Mouse (Mus musculus) midbrain, embryonic 12.5 days (tissue): Measurements from ENCODE around the gene Eif2ak4. TPM values are rescaled to one million over a fixed set of nuclear protein-coding genes. Genes with fewer than 3 reads are reported as not detected.

Source experiments
- ATAC-seq: fragments of 200-750 bp; cut with Nextera tagmentation; 2 replicates; pipeline ENCODE4 v1.8.0; 2017; ENCODE audit warnings: low read depth, moderate TSS enrichment, moderate library complexity; ENCODE audit not compliant: low FRiP score
- H3K27ac ChIP-seq: fragments of 300-500 bp; sonication (generic); replicated peaks from 2 replicates; pipeline ENCODE4 v1.5.1; 2016; ENCODE audit warnings: mild to moderate bottlenecking
- H3K27me3 ChIP-seq: fragments of 300-500 bp; sonication (generic); 2 replicates; pipeline ENCODE4 v1.6.1; 2016; ENCODE audit warnings: mild to moderate bottlenecking
- H3K36me3 ChIP-seq: fragments of 300-500 bp; sonication (generic); 2 replicates; pipeline ENCODE4 v1.6.1; 2016
- H3K4me1 ChIP-seq: fragments of 300-500 bp; sonication (generic); 2 replicates; pipeline ENCODE4 v1.6.1; 2016
- H3K4me2 ChIP-seq: fragments of 300-500 bp; sonication (generic); replicated peaks from 2 replicates; pipeline ENCODE4 v1.6.1; 2016; ENCODE audit warnings: mild to moderate bottlenecking, moderate library complexity
- H3K4me3 ChIP-seq: fragments of 300-500 bp; sonication (generic); 2 replicates; pipeline ENCODE4 v1.5.1; 2016; ENCODE audit warnings: mild to moderate bottlenecking
- H3K9ac ChIP-seq: fragments of 300-500 bp; sonication (generic); replicated peaks from 2 replicates; pipeline ENCODE4 v1.6.1; 2016; ENCODE audit warnings: mild to moderate bottlenecking, moderate library complexity
- H3K9me3 ChIP-seq: fragments of 300-500 bp; sonication (generic); 2 replicates; pipeline ENCODE4 v1.6.1; 2016; ENCODE audit warnings: mild to moderate bottlenecking
- WGBS: fragments of 180-500 bp; shearing (Covaris S2); methylation state at CpG from one replicate; pipeline ENCODE4 v1.1.7; 2016; 5-methylcytosine and 5-hydroxymethylcytosine counted together
- polyA plus RNA-seq: library from polyadenylated mRNA; unstranded; fragments of >200 nt; fragmentation: Nextera tagmentation; extraction: Ambion mirVana; gene quantifications from 2 replicates; pipeline ENCODE4 v1.2.1, GENCODE M21; 2016

Eif2ak4 gene
- polyA plus RNA-seq, 1 experiment from 2014 or later = 12.5 TPM

DNA sequence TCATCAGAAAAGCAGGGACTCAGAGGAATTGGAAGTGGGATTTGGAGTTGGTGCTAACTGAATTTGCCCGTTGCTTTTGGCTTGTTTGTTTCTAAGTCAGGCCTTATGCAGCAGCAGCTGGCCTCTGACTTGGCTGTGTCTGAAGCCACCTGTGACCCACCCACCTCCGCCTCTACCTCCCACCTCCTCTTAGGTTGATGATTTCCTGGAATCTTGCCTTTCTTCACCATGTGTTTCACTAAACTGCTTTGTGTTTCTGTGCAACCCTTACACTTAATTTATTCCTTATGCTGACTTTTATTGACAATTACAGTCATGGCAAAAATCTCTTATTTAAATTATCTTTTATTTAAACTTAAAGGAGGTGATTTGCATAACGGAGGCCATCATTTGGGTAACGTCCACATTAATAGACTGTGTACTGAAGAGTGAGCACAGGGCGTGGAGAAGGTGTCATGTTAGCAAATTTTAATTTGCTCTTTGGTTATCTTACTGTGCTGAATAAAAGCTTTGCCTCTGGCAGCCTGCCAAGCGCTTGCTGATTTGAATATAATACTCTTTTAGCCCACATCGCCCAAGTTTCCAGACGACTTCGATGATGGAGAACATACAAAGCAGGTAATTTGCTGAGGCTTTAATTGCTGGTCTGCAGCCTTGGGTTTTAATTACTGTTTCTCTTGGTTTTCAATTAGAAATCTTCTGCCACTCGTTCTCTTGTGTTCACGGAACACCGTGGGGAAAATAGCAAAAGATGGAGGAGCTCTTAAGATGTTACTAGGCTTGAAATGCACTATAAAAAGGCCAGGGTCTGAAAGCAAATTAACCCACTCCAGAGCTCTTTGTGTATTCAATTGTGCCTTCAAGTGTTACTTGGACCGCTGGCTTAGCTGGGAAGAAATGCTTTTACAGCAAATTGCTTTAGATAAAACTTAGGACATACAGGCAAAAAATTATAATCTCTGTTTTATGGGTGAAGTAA lies 57.6 kb downstream of the Eif2ak4 start:
- peaks cover 18% of the 10 kb centered on the region for H3K36me3 ChIP-seq

GRCm38 (mm10) chr2:118448181-118448580 lies 59.8 kb downstream of the Eif2ak4 start:
- Histone ChIP-seq H3K4me3 (no peak overlapping the region), H3K27me3 (no peaks in the 10 kb centered on the region), H3K9ac (no peak overlapping the region), H3K36me3 (peaks cover 17% of the 10 kb centered on the region), H3K4me1 (peaks cover 2% of the 10 kb centered on the region; the same call in 1 of the 2 replicates), H3K27ac (no peak overlapping the region), H3K9me3 (no peaks in the 10 kb centered on the region), H3K4me2 (no peak overlapping the region)
- WGBS = 76% methylated on average over 12 of the region's 12 CpGs
- no peak for ATAC-seq

More for the DNA sequence above, 57.6 kb downstream of the Eif2ak4 start:
- 69% methylated on average over 13 of the region's 13 CpGs for WGBS
- no peak overlapping the region for H3K27ac ChIP-seq
- H3K9me3 ChIP-seq = no peaks in the 10 kb centered on the region
- no peak overlapping the region for H3K4me3 ChIP-seq
- H3K27me3 ChIP-seq = no peaks in the 10 kb centered on the region
- no peak overlapping the region for H3K9ac ChIP-seq
- no peak overlapping the region for H3K4me2 ChIP-seq
- no peak for ATAC-seq
- H3K4me1 ChIP-seq = peaks cover 5% of the 10 kb centered on the region; the same call in 1 of the 2 replicates

DNA sequence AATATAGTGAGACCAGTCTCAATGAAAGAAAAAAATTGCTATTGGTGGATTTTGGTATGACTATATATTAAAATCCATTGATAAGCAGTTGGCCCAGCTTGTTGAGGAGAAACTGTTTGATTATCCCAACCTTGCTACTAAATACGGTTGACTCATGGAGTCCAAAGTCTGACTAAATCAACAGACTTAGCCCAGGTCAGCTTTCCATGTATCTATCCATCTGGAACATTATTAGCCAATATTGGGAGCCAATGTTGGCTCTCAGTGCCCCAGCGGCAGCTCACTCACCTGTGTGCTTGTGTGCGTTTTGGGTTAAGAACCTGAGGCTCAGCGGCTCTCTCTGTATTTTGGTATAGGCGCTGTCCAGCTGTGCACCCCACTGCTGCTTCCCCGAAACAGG lies 62.6 kb downstream of the Eif2ak4 start:
- Histone ChIP-seq H3K27me3 (no peaks in the 10 kb centered on the region), H3K36me3 (peaks cover 8% of the 10 kb centered on the region), H3K4me1 (no peaks in the 10 kb centered on the region; the same call in 1 of the 2 replicates), H3K4me2 (no peak overlapping the region), H3K9ac (no peak overlapping the region), H3K4me3 (no peak overlapping the region), H3K27ac (no peak overlapping the region), H3K9me3 (no peaks in the 10 kb centered on the region)
- no peak for ATAC-seq
- 93% methylated on average over 6 of the region's 6 CpGs for WGBS

- Histone ChIP-seq H3K4me2 (no peak overlapping the region), H3K36me3 (0 out of 2 replicates have a peak, but pooled peaks cover 8% of the 10 kb centered on the region), H3K27me3 (no peaks in the 10 kb centered on the region), H3K9ac (no peak overlapping the region), H3K9me3 (no peaks in the 10 kb centered on the region), H3K27ac (peak overlapping the region; percentile 79; the same call in 1 of the 2 replicates), H3K4me1 (no peaks in the 10 kb centered on the region; the same call in 1 of the 2 replicates), H3K4me3 (no peak overlapping the region)
- ATAC-seq = no peak
- 88% methylated on average over 3 of the region's 3 CpGs for WGBS
Observed at GRCm38 (mm10) chr2:118457029-118457428, 68.6 kb downstream of the Eif2ak4 start.

- H3K4me1 ChIP-seq = no peaks in the 10 kb centered on the region; the same call in 1 of the 2 replicates
- no peaks in the 10 kb centered on the region for H3K9me3 ChIP-seq
- no peak overlapping the region for H3K4me2 ChIP-seq
- no peaks in the 10 kb centered on the region for H3K27me3 ChIP-seq
- peak; percentile 82 for ATAC-seq
- no peak overlapping the region for H3K4me3 ChIP-seq
- WGBS = 77% methylated on average over 13 of the region's 13 CpGs
- no peak overlapping the region for H3K9ac ChIP-seq
- H3K36me3 ChIP-seq = peaks cover 12% of the 10 kb centered on the region; the same call in 1 of the 2 replicates
- H3K27ac ChIP-seq = peak overlapping the region; percentile 79
Observed at GRCm38 (mm10) chr2:118457463-118458261, 69.2 kb downstream of the Eif2ak4 start.

GRCm38 (mm10) chr2:118461480-118462165 lies 73.2 kb downstream of the Eif2ak4 start:
- WGBS = 77% methylated on average over 16 of the region's 16 CpGs
- H3K27ac ChIP-seq = no peak overlapping the region
- no peaks in the 10 kb centered on the region for H3K9me3 ChIP-seq
- H3K36me3 ChIP-seq = peaks cover 44% of the 10 kb centered on the region
- no peaks in the 10 kb centered on the region for H3K27me3 ChIP-seq
- H3K4me1 ChIP-seq = no peaks in the 10 kb centered on the region; the same call in 1 of the 2 replicates
- H3K4me3 ChIP-seq = no peak overlapping the region
- ATAC-seq = no peak
- H3K9ac ChIP-seq = no peak overlapping the region
- no peak overlapping the region for H3K4me2 ChIP-seq

DNA sequence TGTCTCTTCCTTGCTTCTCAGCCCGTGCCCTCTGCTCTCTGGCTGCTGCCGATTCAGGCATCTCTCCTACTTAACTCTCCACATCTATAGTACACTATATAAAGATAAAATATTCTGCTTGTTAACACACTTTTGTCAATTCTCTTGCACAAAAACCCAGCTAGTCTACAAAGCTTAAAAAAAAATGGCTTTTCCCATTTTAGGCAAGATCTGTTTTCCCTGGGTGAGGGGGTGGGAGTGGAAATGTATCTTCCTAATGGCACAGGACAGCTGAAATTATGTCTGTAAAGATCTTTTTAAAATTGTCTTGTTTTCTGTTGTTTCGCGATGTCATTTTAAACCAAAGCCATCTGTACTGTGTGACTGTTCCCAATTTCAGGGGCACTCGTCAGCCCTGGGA lies 75.1 kb downstream of the Eif2ak4 start:
- Histone ChIP-seq H3K36me3 (peaks cover 61% of the 10 kb centered on the region), H3K27me3 (no peaks in the 10 kb centered on the region), H3K4me3 (no peak overlapping the region), H3K4me1 (no peaks in the 10 kb centered on the region), H3K9me3 (no peaks in the 10 kb centered on the region), H3K4me2 (no peak overlapping the region), H3K27ac (no peak overlapping the region), H3K9ac (no peak overlapping the region)
- no peak for ATAC-seq
- 80% methylated on average over 5 of the region's 5 CpGs for WGBS

DNA sequence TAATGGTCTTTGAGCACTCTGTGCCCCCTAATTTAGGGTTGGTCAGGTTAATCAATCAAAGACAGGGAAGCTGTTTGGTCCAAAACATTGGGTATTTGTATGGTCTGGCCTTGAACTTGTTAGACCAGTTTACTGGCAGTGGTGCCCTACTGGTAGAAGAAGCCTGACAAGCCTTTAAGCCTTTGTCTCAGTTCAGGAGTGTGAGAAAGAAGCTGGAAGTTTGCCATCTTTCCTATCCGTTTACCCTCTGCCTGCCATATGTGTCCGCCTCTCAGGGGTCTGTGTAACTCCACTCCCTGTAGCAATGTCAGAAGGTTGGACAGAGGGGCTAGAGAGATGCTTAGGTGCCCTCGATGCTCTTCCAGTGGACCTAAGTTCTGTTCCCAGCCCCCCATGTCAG lies 76.0 kb downstream of the Eif2ak4 start:
- 84% methylated on average over 3 of the region's 3 CpGs for WGBS
- Histone ChIP-seq H3K36me3 (peaks cover 68% of the 10 kb centered on the region), H3K4me1 (no peaks in the 10 kb centered on the region), H3K4me3 (no peak overlapping the region), H3K27me3 (no peaks in the 10 kb centered on the region), H3K9ac (no peak overlapping the region), H3K9me3 (no peaks in the 10 kb centered on the region), H3K4me2 (no peak overlapping the region), H3K27ac (no peak overlapping the region)
- no peak for ATAC-seq

- Histone ChIP-seq H3K4me3 (no peak overlapping the region), H3K27ac (no peak overlapping the region), H3K4me1 (no peaks in the 10 kb centered on the region), H3K9me3 (no peaks in the 10 kb centered on the region), H3K9ac (no peak overlapping the region), H3K4me2 (no peak overlapping the region), H3K36me3 (peaks cover 81% of the 10 kb centered on the region), H3K27me3 (no peaks in the 10 kb centered on the region)
- ATAC-seq = no peak
- 72% methylated on average over 2 of the region's 2 CpGs for WGBS
Observed at GRCm38 (mm10) chr2:118465894-118466293, 77.5 kb downstream of the Eif2ak4 start.

- Histone ChIP-seq H3K4me1 (no peaks in the 10 kb centered on the region), H3K9ac (no peak overlapping the region), H3K27ac (no peak overlapping the region), H3K27me3 (no peaks in the 10 kb centered on the region), H3K9me3 (no peaks in the 10 kb centered on the region), H3K4me2 (no peak overlapping the region), H3K4me3 (no peak overlapping the region), H3K36me3 (peaks cover 84% of the 10 kb centered on the region)
- WGBS = 59% methylated on average over 1 of the region's 1 CpGs
- no peak for ATAC-seq
Observed at GRCm38 (mm10) chr2:118466601-118467000, 78.2 kb downstream of the Eif2ak4 start.

DNA sequence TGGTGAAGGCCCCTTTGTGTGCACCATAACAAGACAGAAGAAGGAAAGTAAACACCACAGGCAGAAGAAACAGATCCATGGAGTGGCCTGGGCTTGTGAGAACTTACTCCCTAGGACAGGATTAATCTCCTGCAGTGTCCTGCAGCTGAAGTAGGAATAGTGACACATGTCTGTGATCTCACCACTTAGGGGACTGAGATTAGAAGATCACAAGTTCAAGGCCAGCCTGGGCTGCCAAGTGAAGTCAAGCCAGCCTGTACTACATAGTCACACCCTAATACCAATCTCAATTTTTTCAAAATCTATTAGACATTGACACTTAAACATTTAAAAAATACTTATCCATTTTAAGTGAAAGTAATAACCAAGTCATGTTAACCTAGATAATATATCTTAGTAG lies 79.9 kb downstream of the Eif2ak4 start:
- no peak overlapping the region for H3K4me3 ChIP-seq
- no peaks in the 10 kb centered on the region for H3K9me3 ChIP-seq
- ATAC-seq = no peak
- no peaks in the 10 kb centered on the region for H3K4me1 ChIP-seq
- H3K36me3 ChIP-seq = peaks cover 86% of the 10 kb centered on the region
- no peak overlapping the region for H3K4me2 ChIP-seq
- no peak overlapping the region for H3K9ac ChIP-seq
- H3K27ac ChIP-seq = no peak overlapping the region
- no peaks in the 10 kb centered on the region for H3K27me3 ChIP-seq
